Mouse (Mus musculus): ENCODE measurements around the gene Nufip1. TPM values are rescaled to one million over a fixed set of nuclear protein-coding genes. Genes with fewer than 3 reads are reported as not detected.

The Nufip1 gene
- total and polyA plus RNA-seq, 3 experiments: 8.5 to 18.1 (median 11.8) TPM

DNA sequence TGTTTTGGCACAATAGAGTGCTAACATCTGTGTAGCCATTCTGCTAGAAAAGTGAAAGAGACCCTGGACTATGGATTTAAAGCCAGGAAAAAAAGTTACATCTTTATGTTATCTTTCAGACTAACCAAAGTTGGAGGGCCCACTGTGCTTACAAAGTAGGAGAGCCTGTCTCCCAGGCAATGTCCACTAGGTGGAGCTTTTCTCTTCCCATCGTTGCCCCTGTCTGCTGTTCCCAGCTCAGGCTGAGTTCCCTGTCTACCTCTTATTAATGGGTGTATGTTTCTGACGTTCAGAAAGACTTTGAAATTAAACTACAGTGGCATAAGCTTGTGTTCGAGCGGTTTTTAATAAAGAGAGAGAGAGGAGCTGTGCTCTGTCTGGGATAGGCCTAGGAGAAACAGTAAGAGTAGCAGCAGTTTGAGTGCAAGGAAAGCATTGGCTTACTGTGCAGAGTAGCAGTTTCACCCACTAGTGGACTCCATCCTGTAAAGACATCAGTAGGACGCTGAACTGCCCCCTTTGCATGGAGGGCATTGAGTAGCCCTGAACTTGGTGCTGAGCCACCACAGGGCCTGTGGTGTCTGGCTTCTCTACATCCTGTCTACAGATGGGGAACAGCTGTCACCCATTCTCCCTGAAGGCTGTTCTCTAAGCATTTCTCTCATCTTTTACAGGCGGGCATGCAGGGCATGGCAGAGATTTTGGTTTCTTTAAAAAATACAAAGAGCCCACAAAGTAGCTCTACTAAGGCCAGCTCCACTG is 11.4 kb downstream of the Nufip1 start:
- TF ChIP-seq TAL1 (conservative IDR thresholded peaks at IDR 0.05; ENCODE audit: low read depth, low read length) (no peak), CTCF (IDR thresholded peaks at IDR 0.05; ENCODE audit: low read depth, low read length) (peak; percentile 63)
- ATAC-seq (ENCODE audit: extremely low read depth, insufficient number of reproducible peaks, low FRiP score, poor library complexity, severe bottlenecking): 0 out of 2 replicates have a peak, but pooled peaks have one; percentile 25
- H3K36me3 ChIP-seq (replicated peaks): peaks cover 93% of the 10 kb centered on the region

DNA sequence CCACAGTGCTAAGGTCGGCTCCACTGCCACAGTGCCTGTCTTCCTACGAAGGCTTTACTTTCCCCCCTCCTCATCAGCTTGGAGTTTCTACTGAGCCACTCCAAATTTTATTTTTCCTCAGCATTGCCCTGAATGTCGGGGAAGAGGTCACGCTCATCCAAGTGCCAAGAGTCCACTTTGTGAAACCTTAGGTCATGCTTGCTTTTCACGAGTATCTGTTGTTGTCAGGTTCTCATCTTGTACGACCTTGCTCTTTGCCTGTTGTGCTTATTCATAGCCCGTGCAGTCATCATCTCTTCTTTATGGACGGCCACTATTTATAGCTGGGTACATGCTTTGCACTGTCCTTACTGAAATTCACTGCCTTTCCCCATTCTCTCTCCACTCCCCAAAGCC is 12.0 kb downstream of the Nufip1 start:
- Histone ChIP-seq H3K9me3 (replicated peaks) (no peaks in the 10 kb centered on the region), H3K4me3 (ENCODE audit: low read depth, low read length) (no peak overlapping the region), H3K4me1 (ENCODE audit: insufficient read depth, low read depth, low read length) (peaks cover 32% of the 10 kb centered on the region), H3K27me3 (ENCODE audit: insufficient read depth, low read length) (no peaks in the 10 kb centered on the region), H3K36me3 (replicated peaks) (peaks cover 93% of the 10 kb centered on the region)
- no peak for DNase-seq (ENCODE audit: low spot score)
- TF ChIP-seq CTCF (IDR thresholded peaks at IDR 0.05; ENCODE audit: low read depth, low read length): no peak
- no peak for TF ChIP-seq POLR2AphosphoS5 (IDR thresholded peaks at IDR 0.05; ENCODE audit: insufficient replicate concordance, low read depth, low read length)
- no peak for TF ChIP-seq TAL1 (conservative IDR thresholded peaks at IDR 0.05; ENCODE audit: low read depth, low read length)
- TF ChIP-seq GATA2 (IDR thresholded peaks at IDR 0.05; ENCODE audit: borderline replicate concordance, low read depth, low read length): no peak
- no peak for TF ChIP-seq GATA1 (IDR thresholded peaks at IDR 0.05; ENCODE audit: borderline replicate concordance, low read length)
- no peak for ATAC-seq (ENCODE audit: extremely low read depth, insufficient number of reproducible peaks, low FRiP score, poor library complexity, severe bottlenecking)

More for the DNA sequence above, 11.4 kb downstream of the Nufip1 start:
- peak; percentile 23 for DNase-seq (ENCODE audit: low spot score)
- Histone ChIP-seq H3K9me3 (replicated peaks) (no peaks in the 10 kb centered on the region), H3K4me3 (ENCODE audit: low read depth, low read length) (no peak overlapping the region), H3K27me3 (ENCODE audit: insufficient read depth, low read length) (no peaks in the 10 kb centered on the region), H3K4me1 (ENCODE audit: insufficient read depth, low read depth, low read length) (peaks cover 32% of the 10 kb centered on the region)

DNA sequence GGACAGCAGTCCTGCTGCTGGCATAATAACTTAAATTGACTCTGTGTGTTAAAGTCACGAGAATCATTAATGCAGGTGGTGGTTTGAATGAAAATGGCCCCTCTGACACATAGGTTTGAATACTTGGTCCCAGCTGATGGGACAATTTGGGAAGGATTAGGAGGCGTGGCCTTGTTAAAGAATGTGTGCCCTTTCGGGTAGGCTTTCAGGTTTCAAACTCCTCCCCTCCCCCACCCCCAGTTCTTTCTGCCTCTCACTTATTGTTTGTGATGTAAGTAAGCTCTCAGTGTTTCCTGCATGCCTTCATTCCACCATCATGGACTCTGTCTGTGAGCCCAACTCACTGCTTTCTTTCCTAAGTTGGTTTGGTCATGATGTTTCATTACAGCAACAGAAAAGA is 16.6 kb downstream of the Nufip1 start:
- no peaks in the 10 kb centered on the region for H3K9me3 ChIP-seq (replicated peaks)
- H3K36me3 ChIP-seq (replicated peaks): peaks cover 95% of the 10 kb centered on the region
- ATAC-seq (ENCODE audit: extremely low read depth, insufficient number of reproducible peaks, low FRiP score, poor library complexity, severe bottlenecking) (no peak), DNase-seq (ENCODE audit: low spot score) (no peak)
- H3K4me3 ChIP-seq (ENCODE audit: low read depth, low read length): no peak overlapping the region
- no peak for TF ChIP-seq GATA1 (IDR thresholded peaks at IDR 0.05; ENCODE audit: borderline replicate concordance, low read length)
- TF ChIP-seq POLR2AphosphoS5 (IDR thresholded peaks at IDR 0.05; ENCODE audit: insufficient replicate concordance, low read depth, low read length): no peak
- TF ChIP-seq CTCF (IDR thresholded peaks at IDR 0.05; ENCODE audit: low read depth, low read length): no peak
- no peak for TF ChIP-seq TAL1 (conservative IDR thresholded peaks at IDR 0.05; ENCODE audit: low read depth, low read length)
- no peak for TF ChIP-seq GATA2 (IDR thresholded peaks at IDR 0.05; ENCODE audit: borderline replicate concordance, low read depth, low read length)
- no peaks in the 10 kb centered on the region for H3K27me3 ChIP-seq (ENCODE audit: insufficient read depth, low read length)
- H3K4me1 ChIP-seq (ENCODE audit: insufficient read depth, low read depth, low read length): peaks cover 17% of the 10 kb centered on the region

DNA sequence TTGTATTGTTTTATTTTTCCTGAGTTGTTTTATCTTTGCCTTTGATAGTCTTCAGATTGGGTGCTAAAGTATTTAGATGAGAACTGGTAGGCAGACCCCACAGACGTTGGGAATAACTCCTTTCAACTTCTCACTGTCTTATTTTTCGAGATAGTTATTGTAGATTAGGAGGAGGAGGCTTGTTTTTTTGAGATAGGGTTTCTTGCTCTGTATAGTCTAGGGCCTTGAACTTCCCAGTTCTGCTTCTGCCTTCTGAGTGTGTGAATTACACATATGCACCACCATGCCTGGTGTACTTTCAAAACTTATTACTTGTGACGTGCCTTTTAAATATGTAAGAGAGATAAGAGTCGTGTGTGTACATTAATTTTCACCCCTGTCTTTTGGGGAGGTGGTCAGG is 17.5 kb downstream of the Nufip1 start:
- DNase-seq (ENCODE audit: low spot score) (no peak), ATAC-seq (ENCODE audit: extremely low read depth, insufficient number of reproducible peaks, low FRiP score, poor library complexity, severe bottlenecking) (no peak)
- Histone ChIP-seq H3K9me3 (replicated peaks) (no peaks in the 10 kb centered on the region), H3K4me1 (ENCODE audit: insufficient read depth, low read depth, low read length) (peaks cover 13% of the 10 kb centered on the region; the same call in 1 of the 2 replicates), H3K36me3 (replicated peaks) (peaks cover 95% of the 10 kb centered on the region), H3K4me3 (ENCODE audit: low read depth, low read length) (no peak overlapping the region), H3K27me3 (ENCODE audit: insufficient read depth, low read length) (no peaks in the 10 kb centered on the region)
- TF ChIP-seq POLR2AphosphoS5 (IDR thresholded peaks at IDR 0.05; ENCODE audit: insufficient replicate concordance, low read depth, low read length) (no peak), GATA2 (IDR thresholded peaks at IDR 0.05; ENCODE audit: borderline replicate concordance, low read depth, low read length) (no peak), GATA1 (IDR thresholded peaks at IDR 0.05; ENCODE audit: borderline replicate concordance, low read length) (no peak)

DNA sequence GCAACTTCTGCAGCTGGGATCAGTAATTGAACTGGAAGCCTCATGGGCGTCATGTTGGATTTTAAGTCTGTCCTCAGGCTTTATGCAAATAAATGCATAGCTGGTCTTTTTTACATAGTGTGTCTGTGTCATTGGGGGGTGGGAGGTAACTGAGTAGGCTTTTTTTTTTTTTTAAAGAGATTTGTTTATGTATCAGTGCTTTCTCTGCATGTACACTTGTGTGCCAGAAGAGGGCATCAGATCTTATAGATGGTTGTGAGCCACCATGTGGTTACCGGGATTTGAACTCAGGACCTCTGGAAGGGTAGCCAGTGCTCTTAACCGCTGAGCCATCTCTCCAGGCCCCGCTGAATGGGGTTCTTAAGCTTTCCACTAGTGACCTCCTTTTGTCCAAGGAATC is 24.3 kb downstream of the Nufip1 start:
- Histone ChIP-seq H3K4me1 (ENCODE audit: insufficient read depth, low read depth, low read length) (peaks cover 13% of the 10 kb centered on the region), H3K4me3 (ENCODE audit: low read depth, low read length) (no peak overlapping the region), H3K36me3 (replicated peaks) (peaks cover 68% of the 10 kb centered on the region), H3K27me3 (ENCODE audit: insufficient read depth, low read length) (no peaks in the 10 kb centered on the region), H3K9me3 (replicated peaks) (no peaks in the 10 kb centered on the region)
- no peak for ATAC-seq (ENCODE audit: extremely low read depth, insufficient number of reproducible peaks, low FRiP score, poor library complexity, severe bottlenecking)
- TF ChIP-seq GATA1 (IDR thresholded peaks at IDR 0.05; ENCODE audit: borderline replicate concordance, low read length) (no peak), GATA2 (IDR thresholded peaks at IDR 0.05; ENCODE audit: borderline replicate concordance, low read depth, low read length) (no peak), TAL1 (conservative IDR thresholded peaks at IDR 0.05; ENCODE audit: low read depth, low read length) (no peak), CTCF (IDR thresholded peaks at IDR 0.05; ENCODE audit: low read depth, low read length) (no peak), POLR2AphosphoS5 (IDR thresholded peaks at IDR 0.05; ENCODE audit: insufficient replicate concordance, low read depth, low read length) (no peak)
- DNase-seq (ENCODE audit: low spot score): no peak

DNA sequence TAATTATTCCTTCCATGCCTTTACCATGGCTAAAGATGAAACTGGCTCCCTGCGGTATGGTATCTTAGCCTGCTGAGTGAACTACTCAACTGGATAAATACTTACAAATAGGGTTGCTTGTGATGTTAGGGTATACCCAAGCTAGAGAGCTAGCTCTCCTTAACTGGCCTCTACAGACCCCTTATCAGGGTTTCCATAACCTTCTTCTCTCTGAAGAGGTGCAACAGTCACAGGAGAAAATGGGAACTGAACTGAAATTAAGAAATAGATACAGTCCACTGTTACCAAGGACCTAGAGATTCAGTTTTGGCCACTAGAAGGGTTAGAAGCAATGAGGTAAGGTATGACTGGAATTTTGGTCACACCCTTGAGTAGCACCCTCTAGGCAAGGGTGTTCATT is 34.6 kb downstream of the Nufip1 start:
- Histone ChIP-seq H3K4me1 (ENCODE audit: insufficient read depth, low read depth, low read length) (peaks cover 58% of the 10 kb centered on the region), H3K36me3 (replicated peaks) (peaks cover 3% of the 10 kb centered on the region), H3K27me3 (ENCODE audit: insufficient read depth, low read length) (peaks cover 5% of the 10 kb centered on the region; the same call in 1 of the 2 replicates), H3K9me3 (replicated peaks) (no peaks in the 10 kb centered on the region), H3K4me3 (ENCODE audit: low read depth, low read length) (no peak overlapping the region; the same call in 1 of the 2 replicates)
- peak; percentile 12; the same call in 1 of the 2 replicates for TF ChIP-seq TAL1 (conservative IDR thresholded peaks at IDR 0.05; ENCODE audit: low read depth, low read length)
- TF ChIP-seq CTCF (IDR thresholded peaks at IDR 0.05; ENCODE audit: low read depth, low read length): no peak
- TF ChIP-seq POLR2AphosphoS5 (IDR thresholded peaks at IDR 0.05; ENCODE audit: insufficient replicate concordance, low read depth, low read length): no peak
- DNase-seq (ENCODE audit: low spot score) (no peak), ATAC-seq (ENCODE audit: extremely low read depth, insufficient number of reproducible peaks, low FRiP score, poor library complexity, severe bottlenecking) (peak; percentile 26; the same call in 1 of the 2 replicates)

Measured in G1E (cell line).